Mouse (Mus musculus): ENCODE measurements around the gene Nsd2.

- TF ChIP-seq CTCF (IDR thresholded peaks at IDR 0.05; ENCODE audit: low read depth), result no peak
- no peak for TF ChIP-seq EP300 (IDR thresholded peaks at IDR 0.05; ENCODE audit: low read depth)
Measured at GRCm38 (mm10) chr5:33900101-33900500, 79.6 kb downstream of the Nsd2 start.

Measured in liver, postnatal 0 days (tissue).